Mouse (Mus musculus): ENCODE measurements around the gene Gm8332. TPM values are rescaled to one million over a fixed set of nuclear protein-coding genes. Genes with fewer than 3 reads are reported as not detected.
"Not testable (repeated sequence)": the region's sequence is repeated elsewhere in the genome, so short reads cannot be mapped to it uniquely, and the experiment has no call there.

The Gm8332 gene
- not detected in 2 replicates for polyA plus RNA-seq (2015; fragmentation: Nextera tagmentation; extraction: Ambion mirVana)

GRCm38 (mm10) chr12:88250000-88250399, at the start of gene Gm8332:
Gm8332 (minus strand) TSS chr12:88250100.
- not testable (repeated sequence) for H3K9me3 ChIP-seq (replicated peaks; ENCODE audit: control insufficient read depth, low read length); ATAC-seq (ENCODE audit: low read depth); H3K27me3 ChIP-seq (ENCODE audit: control insufficient read depth, insufficient read depth, low read depth, low read length); H3K9ac ChIP-seq (ENCODE audit: low read depth, low read length); H3K27ac ChIP-seq (ENCODE audit: low read length); H3K4me3 ChIP-seq (ENCODE audit: low read depth, low read length); H3K4me1 ChIP-seq (ENCODE audit: control insufficient read depth, low read depth, low read length); H3K4me2 ChIP-seq (ENCODE audit: low read depth, low read length); H3K36me3 ChIP-seq (ENCODE audit: control insufficient read depth, insufficient read depth)
- WGBS (ENCODE audit: insufficient replicate concordance), result 50% methylated on average over 1 of the region's 2 CpGs

- H3K9me3 ChIP-seq (replicated peaks; ENCODE audit: control insufficient read depth, low read length); H3K9ac ChIP-seq (ENCODE audit: low read depth, low read length); H3K36me3 ChIP-seq (ENCODE audit: control insufficient read depth, insufficient read depth); H3K4me1 ChIP-seq (ENCODE audit: control insufficient read depth, low read depth, low read length); ATAC-seq (ENCODE audit: low read depth); H3K4me2 ChIP-seq (ENCODE audit: low read depth, low read length); H3K27me3 ChIP-seq (ENCODE audit: control insufficient read depth, insufficient read depth, low read depth, low read length); H3K27ac ChIP-seq (ENCODE audit: low read length); H3K4me3 ChIP-seq (ENCODE audit: low read depth, low read length): not testable (repeated sequence)
- WGBS (ENCODE audit: insufficient replicate concordance), result 33% methylated on average over 2 of the region's 2 CpGs
Observed at GRCm38 (mm10) chr12:88297171-88297570, 47.3 kb upstream of the Gm8332 start.

GRCm38 (mm10) chr12:88293082-88293481, 43.2 kb upstream of the Gm8332 start:
- H3K9me3 ChIP-seq (replicated peaks; ENCODE audit: control insufficient read depth, low read length); H3K9ac ChIP-seq (ENCODE audit: low read depth, low read length); H3K36me3 ChIP-seq (ENCODE audit: control insufficient read depth, insufficient read depth); H3K4me2 ChIP-seq (ENCODE audit: low read depth, low read length); H3K27ac ChIP-seq (ENCODE audit: low read length); ATAC-seq (ENCODE audit: low read depth); H3K27me3 ChIP-seq (ENCODE audit: control insufficient read depth, insufficient read depth, low read depth, low read length); H3K4me1 ChIP-seq (ENCODE audit: control insufficient read depth, low read depth, low read length); H3K4me3 ChIP-seq (ENCODE audit: low read depth, low read length): not testable (repeated sequence)
- WGBS (ENCODE audit: insufficient replicate concordance), result 42% methylated on average over 4 of the region's 4 CpGs

- not testable (repeated sequence) for H3K4me2 ChIP-seq (ENCODE audit: low read depth, low read length); H3K4me3 ChIP-seq (ENCODE audit: low read depth, low read length); H3K9me3 ChIP-seq (replicated peaks; ENCODE audit: control insufficient read depth, low read length); H3K4me1 ChIP-seq (ENCODE audit: control insufficient read depth, low read depth, low read length); H3K27me3 ChIP-seq (ENCODE audit: control insufficient read depth, insufficient read depth, low read depth, low read length); H3K27ac ChIP-seq (ENCODE audit: low read length); H3K36me3 ChIP-seq (ENCODE audit: control insufficient read depth, insufficient read depth); ATAC-seq (ENCODE audit: low read depth); H3K9ac ChIP-seq (ENCODE audit: low read depth, low read length)
- 53% methylated on average over 5 of the region's 5 CpGs for WGBS (ENCODE audit: insufficient replicate concordance)
Observed at GRCm38 (mm10) chr12:88285224-88285623, 35.3 kb upstream of the Gm8332 start.

GRCm38 (mm10) chr12:88274400-88274799, 24.5 kb upstream of the Gm8332 start, which contains the start of gene Gm5662:
Gm5662 (minus strand) TSS chr12:88274500.
- ATAC-seq (ENCODE audit: low read depth), result not testable (repeated sequence)

GRCm38 (mm10) chr12:88257241-88257640, 7.3 kb upstream of the Gm8332 start:
- H3K9ac ChIP-seq (ENCODE audit: low read depth, low read length), result no peak overlapping the region
- WGBS (ENCODE audit: insufficient replicate concordance), result 35% methylated on average over 1 of the region's 1 CpGs
- no peak overlapping the region for H3K27ac ChIP-seq (ENCODE audit: low read length)
- no peak overlapping the region for H3K4me3 ChIP-seq (ENCODE audit: low read depth, low read length)
- no peaks in the 10 kb centered on the region for H3K4me1 ChIP-seq (ENCODE audit: control insufficient read depth, low read depth, low read length)
- no peak overlapping the region for H3K4me2 ChIP-seq (ENCODE audit: low read depth, low read length)
- ATAC-seq (ENCODE audit: low read depth), result no peak
- H3K9me3 ChIP-seq (replicated peaks; ENCODE audit: control insufficient read depth, low read length), result no peaks in the 10 kb centered on the region
- no peaks in the 10 kb centered on the region for H3K36me3 ChIP-seq (ENCODE audit: control insufficient read depth, insufficient read depth)
- no peaks in the 10 kb centered on the region for H3K27me3 ChIP-seq (ENCODE audit: control insufficient read depth, insufficient read depth, low read depth, low read length)

More at GRCm38 (mm10) chr12:88274400-88274799, 24.5 kb upstream of the Gm8332 start, which contains the start of gene Gm5662:
- not testable (repeated sequence) for H3K27me3 ChIP-seq (ENCODE audit: control insufficient read depth, insufficient read depth, low read depth, low read length); H3K4me1 ChIP-seq (ENCODE audit: control insufficient read depth, low read depth, low read length); H3K4me2 ChIP-seq (ENCODE audit: low read depth, low read length); H3K4me3 ChIP-seq (ENCODE audit: low read depth, low read length); H3K36me3 ChIP-seq (ENCODE audit: control insufficient read depth, insufficient read depth); H3K9ac ChIP-seq (ENCODE audit: low read depth, low read length); H3K9me3 ChIP-seq (replicated peaks; ENCODE audit: control insufficient read depth, low read length); H3K27ac ChIP-seq (ENCODE audit: low read length)
- 64% methylated on average over 5 of the region's 5 CpGs for WGBS (ENCODE audit: insufficient replicate concordance)

- not testable (repeated sequence) for H3K27ac ChIP-seq (ENCODE audit: low read length); H3K4me2 ChIP-seq (ENCODE audit: low read depth, low read length); H3K9ac ChIP-seq (ENCODE audit: low read depth, low read length); H3K27me3 ChIP-seq (ENCODE audit: control insufficient read depth, insufficient read depth, low read depth, low read length); H3K4me1 ChIP-seq (ENCODE audit: control insufficient read depth, low read depth, low read length); H3K4me3 ChIP-seq (ENCODE audit: low read depth, low read length); ATAC-seq (ENCODE audit: low read depth); H3K9me3 ChIP-seq (replicated peaks; ENCODE audit: control insufficient read depth, low read length); H3K36me3 ChIP-seq (ENCODE audit: control insufficient read depth, insufficient read depth)
- 29% methylated on average over 2 of the region's 2 CpGs for WGBS (ENCODE audit: insufficient replicate concordance)
Observed at GRCm38 (mm10) chr12:88255917-88256316, 6.0 kb upstream of the Gm8332 start.

GRCm38 (mm10) chr12:88245786-88246185, 4.1 kb downstream of the Gm8332 start:
- ATAC-seq (ENCODE audit: low read depth); H3K27ac ChIP-seq (ENCODE audit: low read length); H3K4me3 ChIP-seq (ENCODE audit: low read depth, low read length); H3K4me2 ChIP-seq (ENCODE audit: low read depth, low read length); H3K36me3 ChIP-seq (ENCODE audit: control insufficient read depth, insufficient read depth); H3K9ac ChIP-seq (ENCODE audit: low read depth, low read length); H3K9me3 ChIP-seq (replicated peaks; ENCODE audit: control insufficient read depth, low read length); H3K27me3 ChIP-seq (ENCODE audit: control insufficient read depth, insufficient read depth, low read depth, low read length); H3K4me1 ChIP-seq (ENCODE audit: control insufficient read depth, low read depth, low read length): not testable (repeated sequence)

GRCm38 (mm10) chr12:88242940-88243339, 7.0 kb downstream of the Gm8332 start:
- H3K27me3 ChIP-seq (ENCODE audit: control insufficient read depth, insufficient read depth, low read depth, low read length); H3K36me3 ChIP-seq (ENCODE audit: control insufficient read depth, insufficient read depth); H3K9me3 ChIP-seq (replicated peaks; ENCODE audit: control insufficient read depth, low read length); H3K4me2 ChIP-seq (ENCODE audit: low read depth, low read length); ATAC-seq (ENCODE audit: low read depth); H3K4me1 ChIP-seq (ENCODE audit: control insufficient read depth, low read depth, low read length); H3K27ac ChIP-seq (ENCODE audit: low read length); H3K4me3 ChIP-seq (ENCODE audit: low read depth, low read length); H3K9ac ChIP-seq (ENCODE audit: low read depth, low read length): not testable (repeated sequence)
- 24% methylated on average over 1 of the region's 1 CpGs for WGBS (ENCODE audit: insufficient replicate concordance)

Measured in liver, embryonic 16.5 days (tissue).